Mouse (Mus musculus) midbrain, embryonic 14.5 days (tissue): ENCODE measurements around the gene Hcn4. TPM values are rescaled to one million over a fixed set of nuclear protein-coding genes. Genes with fewer than 3 reads are reported as not detected.
A peak's percentile ranks its signal among the peaks of the same experiment; 100 is the strongest.

Experiments used
- ATAC-seq: fragments of 200-750 bp; cut with Nextera tagmentation; 2 replicates; pipeline ENCODE4 v1.8.0; 2017; ENCODE audit warnings: moderate number of reproducible peaks, moderate library complexity; ENCODE audit not compliant: low FRiP score, low TSS enrichment
- DNase-seq: peaks from one replicate; pipeline ENCODE4 v3.0.0-alpha.2; 2015
- H3K27ac ChIP-seq: fragments of 300-500 bp; sonication (generic); replicated peaks from 2 replicates; pipeline ENCODE4 v1.5.1; 2014; ENCODE audit warnings: mild to moderate bottlenecking, low read depth, low read length, moderate library complexity
- H3K27me3 ChIP-seq: fragments of 300-500 bp; sonication (generic); 2 replicates; pipeline ENCODE4 v1.6.1; 2014; ENCODE audit warnings: low read length, control low read depth, mixed read lengths; ENCODE audit not compliant: control insufficient read depth, insufficient read depth
- H3K36me3 ChIP-seq: fragments of 300-500 bp; sonication (generic); 2 replicates; pipeline ENCODE4 v1.6.1; 2014; ENCODE audit warnings: low read length, control low read depth; ENCODE audit not compliant: control insufficient read depth, insufficient read depth
- H3K4me1 ChIP-seq: fragments of 300-500 bp; sonication (generic); 2 replicates; pipeline ENCODE4 v1.6.1; 2014; ENCODE audit warnings: mild to moderate bottlenecking, antibody characterized with exemption, low read length, control low read depth; ENCODE audit not compliant: control insufficient read depth, insufficient read depth
- H3K4me2 ChIP-seq: fragments of 300-500 bp; sonication (generic); 2 replicates; pipeline ENCODE4 v1.6.1; 2014; ENCODE audit warnings: mild to moderate bottlenecking, low read length, moderate library complexity
- H3K4me3 ChIP-seq: fragments of 300-500 bp; sonication (generic); replicated peaks from 2 replicates; pipeline ENCODE4 v1.5.1; 2014; ENCODE audit warnings: low read depth, low read length
- H3K9ac ChIP-seq: fragments of 300-500 bp; sonication (generic); replicated peaks from 2 replicates; pipeline ENCODE4 v1.6.1; 2014; ENCODE audit warnings: mild to moderate bottlenecking, low read length, moderate library complexity
- H3K9me3 ChIP-seq: fragments of 300-500 bp; sonication (generic); 2 replicates; pipeline ENCODE4 v1.6.1; 2016; ENCODE audit warnings: low read length, control low read depth, mixed read lengths; ENCODE audit not compliant: control insufficient read depth
- WGBS: fragments of 180-500 bp; shearing (Covaris S2); extraction: QIAGEN DNeasy Blood & Tissue Kit; methylation state at CpG from one replicate; pipeline ENCODE4 v1.1.7; 2014; 5-methylcytosine and 5-hydroxymethylcytosine counted together
- polyA plus RNA-seq: library from polyadenylated mRNA; unstranded; fragments of >200 nt; fragmentation: Nextera tagmentation; extraction: Ambion mirVana; gene quantifications from 2 replicates; pipeline ENCODE4 v1.2.1, GENCODE M21; 2014

The Hcn4 gene
- polyA plus RNA-seq, 1 experiment from 2014 or later, result 4.9 TPM

GRCm38 (mm10) chr9:58805601-58806318 lies 17.5 kb upstream of the Hcn4 start:
- peak; percentile 83 for DNase-seq
- H3K27me3 ChIP-seq, result no peaks in the 10 kb centered on the region; the same call in 1 of the 2 replicates
- peak overlapping the region; percentile 51 for H3K4me2 ChIP-seq
- H3K4me1 ChIP-seq, result peaks cover 7% of the 10 kb centered on the region; the same call in 1 of the 2 replicates
- no peak overlapping the region; the same call in 1 of the 2 replicates for H3K9ac ChIP-seq
- 15% methylated on average over 15 of the region's 15 CpGs for WGBS
- peak overlapping the region; percentile 20 for H3K4me3 ChIP-seq
- no peaks in the 10 kb centered on the region for H3K9me3 ChIP-seq
- ATAC-seq, result no peak
- H3K36me3 ChIP-seq, result no peaks in the 10 kb centered on the region
- no peak overlapping the region for H3K27ac ChIP-seq

GRCm38 (mm10) chr9:58811171-58811570 lies 12.0 kb upstream of the Hcn4 start:
- Histone ChIP-seq H3K9me3 (no peaks in the 10 kb centered on the region), H3K9ac (no peak overlapping the region), H3K4me1 (peaks cover 1% of the 10 kb centered on the region; the same call in 1 of the 2 replicates), H3K4me3 (no peak overlapping the region), H3K36me3 (no peaks in the 10 kb centered on the region), H3K4me2 (no peak overlapping the region), H3K27ac (no peak overlapping the region), H3K27me3 (no peaks in the 10 kb centered on the region)
- DNase-seq (peak; percentile 66), ATAC-seq (no peak)
- WGBS, result 4% methylated on average over 3 of the region's 3 CpGs

- Histone ChIP-seq H3K9ac (no peak overlapping the region), H3K9me3 (no peaks in the 10 kb centered on the region), H3K4me2 (no peak overlapping the region), H3K27me3 (peaks cover 3% of the 10 kb centered on the region), H3K36me3 (no peaks in the 10 kb centered on the region), H3K4me1 (0 out of 2 replicates have a peak, but pooled peaks cover 7% of the 10 kb centered on the region), H3K4me3 (no peak overlapping the region), H3K27ac (no peak overlapping the region)
- ATAC-seq (no peak), DNase-seq (no peak)
- 53% methylated on average over 15 of the region's 15 CpGs for WGBS
These were observed 7.5 kb upstream of the Hcn4 start for GRCm38 (mm10) chr9:58815552-58816260.

- WGBS, result 67% methylated on average over 9 of the region's 9 CpGs
- ATAC-seq, result no peak
- peak; percentile 31 for DNase-seq
These were observed 6.8 kb upstream of the Hcn4 start for GRCm38 (mm10) chr9:58816458-58816857.

GRCm38 (mm10) chr9:58817676-58818075 lies 5.5 kb upstream of the Hcn4 start:
- no peak overlapping the region for H3K9ac ChIP-seq
- DNase-seq, result no peak
- H3K27ac ChIP-seq, result no peak overlapping the region
- no peak overlapping the region for H3K4me3 ChIP-seq
- no peak overlapping the region for H3K4me2 ChIP-seq
- WGBS, result 63% methylated on average over 3 of the region's 3 CpGs
- no peak for ATAC-seq
- peaks cover 15% of the 10 kb centered on the region; the same call in 1 of the 2 replicates for H3K4me1 ChIP-seq
- no peaks in the 10 kb centered on the region for H3K36me3 ChIP-seq
- no peaks in the 10 kb centered on the region for H3K9me3 ChIP-seq
- H3K27me3 ChIP-seq, result peaks cover 4% of the 10 kb centered on the region

More at GRCm38 (mm10) chr9:58816458-58816857, 6.8 kb upstream of the Hcn4 start:
- Histone ChIP-seq H3K4me2 (no peak overlapping the region), H3K36me3 (no peaks in the 10 kb centered on the region), H3K4me1 (peaks cover 8% of the 10 kb centered on the region; the same call in 1 of the 2 replicates), H3K9ac (no peak overlapping the region), H3K27ac (no peak overlapping the region), H3K27me3 (peaks cover 4% of the 10 kb centered on the region), H3K9me3 (no peaks in the 10 kb centered on the region), H3K4me3 (no peak overlapping the region)

GRCm38 (mm10) chr9:58822431-58823091 lies 651 bp upstream of the Hcn4 start:
- Histone ChIP-seq H3K4me2 (peak overlapping the region; percentile 71), H3K27me3 (peaks cover 4% of the 10 kb centered on the region), H3K9ac (peak overlapping the region; percentile 90), H3K4me3 (peak overlapping the region; percentile 89), H3K9me3 (no peaks in the 10 kb centered on the region), H3K36me3 (no peaks in the 10 kb centered on the region), H3K4me1 (peaks cover 45% of the 10 kb centered on the region), H3K27ac (peak overlapping the region; percentile 98)
- DNase-seq (peak; percentile 93), ATAC-seq (peak; percentile 91)
- WGBS, result under 1% methylated on average over 62 of the region's 62 CpGs

GRCm38 (mm10) chr9:58823918-58824215 lies 655 bp downstream of the Hcn4 start:
- Histone ChIP-seq H3K4me2 (peak overlapping the region; percentile 71), H3K36me3 (no peaks in the 10 kb centered on the region), H3K9me3 (no peaks in the 10 kb centered on the region), H3K27ac (peak overlapping the region; percentile 98), H3K27me3 (peaks cover 4% of the 10 kb centered on the region; the same call in 1 of the 2 replicates), H3K4me3 (peak overlapping the region; percentile 89), H3K4me1 (peaks cover 51% of the 10 kb centered on the region), H3K9ac (peak overlapping the region; percentile 90)
- DNase-seq, result peak; percentile 58
- no peak for ATAC-seq
- 0% methylated on average over 35 of the region's 35 CpGs for WGBS

- ATAC-seq, result no peak
- no peak overlapping the region for H3K4me3 ChIP-seq
- peaks cover 48% of the 10 kb centered on the region for H3K4me1 ChIP-seq
- no peaks in the 10 kb centered on the region for H3K9me3 ChIP-seq
- H3K9ac ChIP-seq, result 0 out of 2 replicates have a peak overlapping the region, but pooled peaks have one; percentile 2
- H3K27ac ChIP-seq, result no peak overlapping the region
- no peak overlapping the region for H3K4me2 ChIP-seq
- DNase-seq, result no peak
- WGBS, result 39% methylated on average over 4 of the region's 4 CpGs
- no peaks in the 10 kb centered on the region for H3K36me3 ChIP-seq
- H3K27me3 ChIP-seq, result no peaks in the 10 kb centered on the region
These were observed 6.4 kb downstream of the Hcn4 start for GRCm38 (mm10) chr9:58829627-58830026.
